Mouse (Mus musculus): ENCODE results near the gene Trmt10a.

The Trmt10a gene

DNA sequence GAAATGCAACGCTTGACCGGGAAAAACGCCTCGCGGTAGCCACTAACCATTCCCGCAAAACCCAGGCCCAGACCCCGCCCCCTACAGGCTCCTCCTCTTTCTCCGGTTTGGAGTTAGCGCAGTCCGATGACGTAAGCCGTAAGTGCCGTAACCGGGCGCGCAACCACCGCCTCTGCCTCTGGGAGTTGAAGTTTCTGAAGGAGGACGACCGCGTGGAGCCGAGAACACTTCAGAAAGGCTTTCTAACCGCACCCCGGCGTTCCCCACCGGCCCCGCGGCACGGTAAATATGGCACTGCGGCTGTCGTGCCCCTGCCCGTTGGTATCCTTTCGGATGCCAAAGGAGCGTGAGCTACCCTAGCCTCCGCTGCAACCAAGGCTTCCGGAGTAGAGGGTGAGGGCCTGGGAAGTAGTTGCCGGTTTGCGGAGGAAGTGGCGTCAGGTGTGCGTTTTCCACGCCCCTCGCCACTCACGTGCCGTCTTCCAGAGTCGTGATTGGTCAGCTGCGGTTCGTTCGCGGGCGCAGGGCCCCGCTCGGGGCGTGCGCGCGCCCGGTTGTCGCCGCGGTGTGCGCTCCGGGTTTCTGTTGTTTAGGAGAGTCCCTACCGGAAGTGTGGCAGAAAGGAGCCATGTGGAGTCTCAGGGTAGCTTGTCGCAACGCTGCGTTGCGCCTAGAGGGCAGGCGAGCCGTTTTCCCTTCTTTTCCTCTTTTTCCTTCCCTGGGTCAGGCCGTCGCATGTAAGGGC lies at the start of gene Trmt10a:
Gene Trmt10a, plus strand, starts transcription at position 134 of the 745 bp plus-strand sequence.
- DNase-seq: peak; percentile 95

GRCm38 (mm10) chr3:138095301-138095700 lies 47.9 kb upstream of the Trmt10a start:
- DNase-seq: no peak

DNA sequence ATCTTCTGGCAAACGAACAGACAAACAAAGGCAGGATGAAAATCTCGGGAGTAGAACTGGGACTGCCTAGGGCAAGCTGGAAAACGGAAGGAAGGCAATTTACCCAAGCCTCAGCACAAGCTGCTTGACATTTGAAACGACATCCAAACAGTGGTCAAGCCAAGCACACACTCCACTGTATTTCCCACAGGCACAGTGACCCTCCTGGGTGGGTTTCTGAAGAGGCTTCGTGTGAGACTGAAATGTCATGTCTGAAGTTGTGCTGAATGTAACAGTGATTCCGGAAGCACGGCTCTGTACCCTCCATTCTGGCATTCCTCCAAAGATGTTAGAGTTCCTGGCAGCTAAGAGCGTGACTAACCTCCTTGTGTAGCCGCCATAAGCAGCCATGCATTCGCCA lies 47.5 kb upstream of the Trmt10a start:
- DNase-seq: no peak

DNA sequence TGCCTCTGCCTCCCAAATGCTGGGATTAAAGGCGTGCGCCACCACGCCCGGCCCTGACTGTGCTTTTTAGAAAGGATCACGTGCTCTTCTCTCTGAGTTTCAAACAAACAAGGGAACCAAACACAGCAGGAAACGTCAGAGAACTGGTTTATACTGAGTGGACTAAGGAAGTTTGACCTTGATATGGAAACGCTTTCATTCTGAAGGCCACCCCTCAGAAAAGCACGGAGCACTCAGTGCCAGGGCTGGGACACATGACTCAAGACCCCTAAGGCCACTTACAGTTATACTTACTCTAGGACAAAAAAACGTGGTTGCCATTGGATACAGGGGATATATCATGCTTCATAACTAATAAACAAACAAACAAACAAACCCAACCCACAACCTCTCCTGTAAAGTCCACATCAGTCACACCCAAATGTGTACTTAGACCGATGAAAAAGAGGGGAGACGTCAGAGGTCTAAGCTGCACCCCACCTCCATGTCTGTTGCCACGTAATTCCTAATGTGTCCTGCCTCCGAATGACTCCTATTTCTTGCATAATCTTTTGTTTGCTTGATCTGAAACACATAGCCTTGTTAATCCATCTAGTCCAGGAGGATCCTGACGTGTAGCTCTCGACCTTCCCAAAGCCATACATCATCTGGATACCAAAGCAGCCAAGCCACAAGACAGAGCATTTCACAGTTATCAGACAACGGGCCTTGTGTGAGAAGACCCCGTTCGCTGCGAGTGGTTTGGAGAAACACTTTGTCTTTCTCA lies 46.8 kb upstream of the Trmt10a start:
- no peak for DNase-seq

DNA sequence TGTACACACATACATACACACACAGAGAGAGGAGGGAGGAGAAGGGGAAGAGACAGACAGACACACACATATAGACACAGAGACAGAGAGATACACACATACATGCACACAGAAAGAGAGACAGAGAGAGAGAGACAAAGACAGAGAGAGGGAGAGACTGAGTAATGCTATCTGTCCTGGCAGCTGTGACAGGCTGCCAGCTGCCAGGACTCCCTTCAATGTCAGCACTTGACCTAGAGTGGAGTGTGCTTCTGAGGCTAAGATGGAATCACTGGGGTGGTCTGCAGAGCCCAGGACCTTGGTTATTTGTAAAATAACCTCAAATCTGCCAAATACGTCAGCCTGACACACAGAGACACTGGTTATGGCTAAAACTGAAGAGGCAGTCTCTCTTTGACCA lies 45.5 kb upstream of the Trmt10a start:
- DNase-seq: no peak

- DNase-seq: no peak
These were observed 41.3 kb upstream of the Trmt10a start for GRCm38 (mm10) chr3:138101936-138102335.

- no peak for DNase-seq
These were observed 39.6 kb upstream of the Trmt10a start for GRCm38 (mm10) chr3:138103690-138104089.

- DNase-seq: no peak
These were observed 38.2 kb upstream of the Trmt10a start for GRCm38 (mm10) chr3:138105056-138105455.

GRCm38 (mm10) chr3:138106887-138107286 lies 36.4 kb upstream of the Trmt10a start:
- no peak for DNase-seq

DNA sequence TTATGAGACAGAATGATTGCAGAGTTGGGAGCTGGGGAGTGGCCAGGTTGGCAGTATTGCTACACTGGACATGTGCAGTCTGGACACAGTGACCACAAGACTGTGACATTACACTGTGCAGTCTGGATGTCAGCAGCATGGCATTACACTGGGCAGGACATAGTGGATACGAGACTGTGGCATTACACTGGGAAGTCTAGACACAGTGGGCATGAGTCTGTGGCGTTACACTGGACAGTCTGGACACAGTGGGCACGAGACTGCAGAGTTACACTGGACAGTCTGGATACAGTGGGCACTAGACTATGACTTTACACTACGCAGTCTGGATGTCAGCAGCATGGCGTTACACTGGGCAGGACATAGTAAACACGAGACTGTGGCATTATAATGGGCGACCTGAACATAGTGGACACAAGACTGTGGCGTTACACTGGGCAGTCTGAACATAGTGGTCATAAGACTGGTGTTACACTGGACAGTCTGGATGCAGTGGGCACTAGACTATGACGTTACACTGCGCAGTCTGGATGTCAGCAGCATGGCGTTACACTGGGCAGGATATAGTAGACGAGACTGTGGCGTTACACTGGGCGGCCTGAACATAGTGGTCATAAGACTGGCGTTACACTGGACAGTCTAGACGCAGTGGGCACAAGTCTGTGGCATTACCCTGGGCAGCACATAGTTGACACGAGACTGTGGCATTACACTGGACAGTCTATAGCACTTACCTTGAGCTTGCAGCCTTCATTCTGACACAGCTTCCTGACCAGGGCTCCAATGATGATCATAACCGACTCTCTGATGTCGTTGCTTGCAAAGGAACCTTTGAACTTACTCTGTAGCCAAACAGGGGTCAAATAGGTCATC lies 32.1 kb upstream of the Trmt10a start:
- no peak for DNase-seq

DNA sequence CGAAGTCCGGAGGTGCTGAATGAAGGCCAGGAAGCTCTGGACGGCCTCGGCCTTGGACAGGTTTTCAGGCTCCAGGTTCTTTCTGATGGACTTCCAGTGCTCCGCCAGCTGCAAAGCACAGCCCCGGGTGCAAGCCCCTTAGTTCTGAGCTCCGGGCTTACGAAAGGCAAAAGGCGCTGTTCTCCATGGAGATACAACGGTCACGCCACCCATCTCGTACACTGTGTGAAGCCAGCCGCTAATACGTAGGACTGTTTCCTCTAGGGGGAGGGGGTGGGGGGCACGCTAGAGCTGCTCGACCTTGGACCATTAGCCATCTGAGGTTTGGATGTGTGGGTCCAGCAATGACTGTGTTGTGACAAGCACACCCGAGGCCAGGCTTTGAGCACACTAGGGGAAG lies 29.1 kb upstream of the Trmt10a start:
- no peak for DNase-seq

- no peak for DNase-seq
These were observed 26.4 kb upstream of the Trmt10a start for GRCm38 (mm10) chr3:138116871-138117270.

- DNase-seq: no peak
These were observed 24.9 kb upstream of the Trmt10a start for GRCm38 (mm10) chr3:138118392-138118791.

- DNase-seq: no peak
These were observed 24.4 kb upstream of the Trmt10a start for GRCm38 (mm10) chr3:138118831-138119230.

DNA sequence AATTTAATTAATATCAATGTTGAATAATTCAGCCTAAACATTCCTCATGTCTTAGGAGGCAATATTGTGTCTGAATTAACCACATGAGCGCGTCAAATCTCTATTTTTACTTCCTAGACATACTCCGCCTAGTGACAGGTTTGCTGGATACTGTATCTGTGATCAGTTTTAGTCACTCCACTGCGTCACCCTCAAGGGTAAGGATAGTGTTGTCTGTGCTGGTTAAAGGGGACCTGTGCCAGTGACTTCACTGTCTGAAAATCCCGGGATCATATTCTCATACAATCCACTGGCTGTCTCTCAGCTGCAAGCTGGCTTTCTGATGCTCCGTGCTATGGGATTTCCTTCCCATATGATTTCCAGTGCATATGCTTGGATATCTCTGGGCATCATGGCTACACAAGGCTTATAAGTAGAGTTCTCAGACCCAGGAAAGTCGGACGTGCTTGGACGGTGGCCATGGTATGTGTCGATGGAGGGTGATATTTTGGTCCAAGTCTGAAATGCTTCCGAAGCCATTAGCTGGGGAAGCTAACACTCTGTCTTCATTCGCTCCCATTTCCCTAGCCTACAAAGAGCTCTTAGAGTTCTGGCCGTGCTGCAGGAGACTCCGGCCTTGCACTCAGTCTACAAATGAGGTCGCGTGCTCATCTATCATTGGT lies 23.7 kb upstream of the Trmt10a start:
- DNase-seq: no peak

GRCm38 (mm10) chr3:138121461-138121860 lies 21.8 kb upstream of the Trmt10a start:
- DNase-seq: no peak

- no peak for DNase-seq
These were observed 19.4 kb upstream of the Trmt10a start for GRCm38 (mm10) chr3:138123842-138124241.

GRCm38 (mm10) chr3:138129110-138129509 lies 14.1 kb upstream of the Trmt10a start:
- no peak for DNase-seq

GRCm38 (mm10) chr3:138130692-138131091 lies 12.6 kb upstream of the Trmt10a start:
- no peak for DNase-seq

- no peak for DNase-seq
These were observed 12.1 kb upstream of the Trmt10a start for GRCm38 (mm10) chr3:138131168-138131567.

DNA sequence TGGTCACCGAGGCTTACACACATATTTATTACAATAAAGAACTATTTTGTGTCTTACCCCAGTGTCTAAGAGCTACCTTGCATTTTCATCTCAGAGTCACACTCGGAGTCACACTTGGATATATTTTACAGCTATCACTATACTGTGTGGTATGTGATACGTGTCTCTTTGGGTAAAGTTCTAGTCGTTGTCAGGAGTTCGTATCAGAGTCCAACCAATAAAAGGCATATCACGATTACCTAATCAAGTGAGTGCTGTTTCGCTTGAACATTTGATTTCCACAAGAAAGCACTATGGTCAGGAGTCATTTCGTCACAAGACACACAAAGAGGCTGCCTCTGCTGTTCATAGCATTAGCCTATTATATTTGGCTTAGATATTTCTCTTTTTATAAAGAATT lies 9.8 kb upstream of the Trmt10a start:
- no peak for DNase-seq

- DNase-seq: no peak
These were observed 9.3 kb upstream of the Trmt10a start for GRCm38 (mm10) chr3:138133916-138134315.

GRCm38 (mm10) chr3:138134528-138134927 lies 8.7 kb upstream of the Trmt10a start:
- DNase-seq: no peak
